Mouse (Mus musculus) cerebellum, adult 11 months (tissue): Measurements from ENCODE around the gene Aldh3b3.

Source experiments
- DNase-seq: peaks from one replicate; pipeline ENCODE4 v3.0.0; 2022

The Aldh3b3 gene

GRCm38 (mm10) chr19:3958470-3958869, at the start of gene Aldh3b3:
TSS of gene Aldh3b3 (plus strand) at chr19:3958645.
- no peak for DNase-seq

- no peak for DNase-seq
Measured at GRCm38 (mm10) chr19:3910206-3910605, 48.2 kb upstream of the Aldh3b3 start.

GRCm38 (mm10) chr19:3912337-3913204, 45.9 kb upstream of the Aldh3b3 start, which contains the start of gene Ndufs8:
TSS of gene Ndufs8 (minus strand) at chr19:3912774.
- DNase-seq, result peak; percentile 93

- DNase-seq, result no peak
Measured at GRCm38 (mm10) chr19:3913692-3914091, 44.8 kb upstream of the Aldh3b3 start.

GRCm38 (mm10) chr19:3914535-3914934, 43.9 kb upstream of the Aldh3b3 start:
- DNase-seq, result no peak

- no peak for DNase-seq
Measured at GRCm38 (mm10) chr19:3916727-3917126, 41.7 kb upstream of the Aldh3b3 start.

- DNase-seq, result no peak
Measured at GRCm38 (mm10) chr19:3919928-3920327, 38.5 kb upstream of the Aldh3b3 start.

GRCm38 (mm10) chr19:3922661-3923371, 35.6 kb upstream of the Aldh3b3 start:
- no peak for DNase-seq

- DNase-seq, result no peak
Measured at GRCm38 (mm10) chr19:3923586-3923985, 34.9 kb upstream of the Aldh3b3 start.

GRCm38 (mm10) chr19:3924190-3924589, 34.3 kb upstream of the Aldh3b3 start:
- no peak for DNase-seq

- no peak for DNase-seq
Measured at GRCm38 (mm10) chr19:3924868-3925267, 33.6 kb upstream of the Aldh3b3 start.

- no peak for DNase-seq
Measured at GRCm38 (mm10) chr19:3925859-3926258, 32.6 kb upstream of the Aldh3b3 start.

GRCm38 (mm10) chr19:3926279-3926678, 32.2 kb upstream of the Aldh3b3 start:
- peak; percentile 42 for DNase-seq

GRCm38 (mm10) chr19:3926685-3927084, 31.8 kb upstream of the Aldh3b3 start:
- no peak for DNase-seq

GRCm38 (mm10) chr19:3927989-3928388, 30.5 kb upstream of the Aldh3b3 start:
- DNase-seq, result no peak

- no peak for DNase-seq
Measured at GRCm38 (mm10) chr19:3928779-3929178, 29.7 kb upstream of the Aldh3b3 start.

GRCm38 (mm10) chr19:3929211-3929941, 29.1 kb upstream of the Aldh3b3 start, which contains the start of gene Aldh3b1:
TSS of gene Aldh3b1 (minus strand) at chr19:3929808.
- DNase-seq, result peak; percentile 89

- no peak for DNase-seq
Measured at GRCm38 (mm10) chr19:3930262-3931057, 28.0 kb upstream of the Aldh3b3 start.

- no peak for DNase-seq
Measured at GRCm38 (mm10) chr19:3931716-3932115, 26.7 kb upstream of the Aldh3b3 start.

- DNase-seq, result no peak
Measured at GRCm38 (mm10) chr19:3935032-3935895, 23.2 kb upstream of the Aldh3b3 start, which contains the start of gene Unc93b1. TSS of gene Unc93b1 (plus strand) at chr19:3935186.
